Mouse (Mus musculus) hindbrain, embryonic 14.5 days (tissue): ENCODE measurements around the gene Fam71e2. TPM values are rescaled to one million over a fixed set of nuclear protein-coding genes. Genes with fewer than 3 reads are reported as not detected.
"Not testable (repeated sequence)": the region's sequence is repeated elsewhere in the genome, so short reads cannot be mapped to it uniquely, and the experiment has no call there.

Source experiments
- ATAC-seq: fragments of 200-750 bp; cut with Nextera tagmentation; 2 replicates; pipeline ENCODE4 v1.8.0; 2017; ENCODE audit warnings: moderate number of reproducible peaks, mild to moderate bottlenecking, moderate TSS enrichment, moderate library complexity; ENCODE audit not compliant: low FRiP score
- DNase-seq: peaks from one replicate; pipeline ENCODE4 v3.0.0-alpha.2; 2015; ENCODE audit warnings: low spot score
- H3K27ac ChIP-seq: fragments of 300-500 bp; sonication (generic); 2 replicates; pipeline ENCODE4 v1.5.1; 2014; ENCODE audit warnings: mild to moderate bottlenecking, moderate library complexity
- H3K27me3 ChIP-seq: fragments of 300-500 bp; sonication (generic); 2 replicates; pipeline ENCODE4 v1.6.1; 2014; ENCODE audit warnings: mild to moderate bottlenecking, low read length, mixed read lengths; ENCODE audit not compliant: control insufficient read depth, insufficient read depth
- H3K36me3 ChIP-seq: fragments of 300-500 bp; sonication (generic); replicated peaks from 2 replicates; pipeline ENCODE4 v1.6.1; 2014; ENCODE audit not compliant: control insufficient read depth, insufficient read depth
- H3K4me1 ChIP-seq: fragments of 300-500 bp; sonication (generic); replicated peaks from 2 replicates; pipeline ENCODE4 v1.6.1; 2014; ENCODE audit warnings: antibody characterized with exemption, low read length, mixed read lengths; ENCODE audit not compliant: control insufficient read depth, insufficient read depth
- H3K4me2 ChIP-seq: fragments of 300-500 bp; sonication (generic); replicated peaks from 2 replicates; pipeline ENCODE4 v1.6.1; 2014; ENCODE audit warnings: mild to moderate bottlenecking, moderate library complexity
- H3K4me3 ChIP-seq: fragments of 300-500 bp; sonication (generic); replicated peaks from 2 replicates; pipeline ENCODE4 v1.5.1; 2014; ENCODE audit warnings: mild to moderate bottlenecking, low read length
- H3K9ac ChIP-seq: fragments of 300-500 bp; sonication (generic); 2 replicates; pipeline ENCODE4 v1.6.1; 2014
- H3K9me3 ChIP-seq: fragments of 300-500 bp; sonication (generic); 2 replicates; pipeline ENCODE4 v1.6.1; 2016; ENCODE audit warnings: low read length; ENCODE audit not compliant: control insufficient read depth
- WGBS: fragments of 180-500 bp; shearing (Covaris S2); extraction: QIAGEN DNeasy Blood & Tissue Kit; methylation state at CpG from one replicate; pipeline ENCODE4 v1.1.7; 2014; 5-methylcytosine and 5-hydroxymethylcytosine counted together
- polyA plus RNA-seq: library from polyadenylated mRNA; unstranded; fragments of >200 nt; fragmentation: Nextera tagmentation; extraction: Ambion mirVana; gene quantifications from 2 replicates; pipeline ENCODE4 v1.2.1, GENCODE M21; 2014

The Fam71e2 gene
- polyA plus RNA-seq, 1 experiment from 2014 or later = not detected

DNA sequence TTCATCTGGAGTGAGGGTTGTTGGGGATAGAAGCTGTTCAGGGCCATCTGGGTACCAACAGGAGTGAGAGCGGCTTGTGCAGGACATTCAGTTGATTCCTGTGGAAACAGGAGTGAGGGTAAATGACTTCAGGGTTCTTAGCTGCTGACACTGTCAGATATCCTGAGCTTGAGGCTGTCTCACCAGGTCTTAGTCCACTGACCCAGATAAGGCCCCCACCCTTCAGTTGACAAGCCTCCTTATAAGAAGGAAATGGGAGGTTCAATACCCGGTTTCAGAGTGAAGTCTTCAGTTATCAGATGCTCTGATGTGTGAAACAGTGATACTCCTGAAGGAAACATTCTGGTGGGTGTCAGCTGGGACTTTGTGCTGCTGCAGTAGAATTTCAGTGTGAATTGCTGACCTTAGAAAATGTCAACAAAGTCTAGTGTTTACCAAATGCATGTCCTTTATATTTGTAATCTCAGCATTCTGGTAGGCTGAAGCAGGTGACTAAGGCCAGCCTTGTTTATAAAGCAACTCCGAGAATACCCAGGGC, 23.6 kb upstream of the Fam71e2 start:
- WGBS = 92% methylated on average over 3 of the region's 3 CpGs
- H3K4me2 ChIP-seq = no peak overlapping the region
- no peak overlapping the region for H3K4me3 ChIP-seq
- DNase-seq (no peak), ATAC-seq (no peak)
- no peak overlapping the region for H3K27ac ChIP-seq
- 0 out of 2 replicates have a peak, but pooled peaks cover 2% of the 10 kb centered on the region for H3K27me3 ChIP-seq
- H3K9me3 ChIP-seq = no peaks in the 10 kb centered on the region
- no peak overlapping the region for H3K9ac ChIP-seq
- H3K4me1 ChIP-seq = peaks cover 8% of the 10 kb centered on the region; the same call in 1 of the 2 replicates
- peaks cover 51% of the 10 kb centered on the region for H3K36me3 ChIP-seq

DNA sequence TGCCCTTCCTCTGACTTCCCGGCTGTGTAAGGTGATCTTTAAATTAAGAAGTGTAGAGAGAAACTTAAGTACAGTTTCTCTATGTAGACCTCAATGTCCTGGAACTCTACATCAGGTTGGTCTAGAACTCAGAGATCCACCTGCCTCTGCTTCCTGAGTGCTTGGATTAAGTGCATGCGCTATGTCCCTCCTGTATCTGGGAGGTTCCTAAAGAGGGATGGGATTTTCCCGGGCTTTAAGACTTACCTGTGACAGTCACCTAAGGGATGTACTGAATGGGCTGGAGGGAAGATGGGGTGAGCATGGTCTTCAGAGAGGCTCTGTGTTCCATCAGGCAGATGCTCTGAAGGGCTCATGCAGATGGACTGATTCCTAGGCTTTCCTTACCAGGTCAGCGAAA, 22.6 kb upstream of the Fam71e2 start:
- ATAC-seq (no peak), DNase-seq (no peak)
- Histone ChIP-seq H3K4me2 (peak overlapping the region; percentile 76), H3K27me3 (0 out of 2 replicates have a peak, but pooled peaks cover 2% of the 10 kb centered on the region), H3K9ac (peak overlapping the region; percentile 96), H3K36me3 (peaks cover 49% of the 10 kb centered on the region), H3K9me3 (no peaks in the 10 kb centered on the region), H3K4me3 (peak overlapping the region; percentile 90), H3K27ac (no peak overlapping the region), H3K4me1 (peaks cover 10% of the 10 kb centered on the region)
- 41% methylated on average over 4 of the region's 4 CpGs for WGBS

- WGBS = 1% methylated on average over 31 of the region's 31 CpGs
- not testable (repeated sequence) for H3K27me3 ChIP-seq, DNase-seq, ATAC-seq, H3K9me3 ChIP-seq
- Histone ChIP-seq H3K4me1 (peaks cover 15% of the 10 kb centered on the region), H3K36me3 (peaks cover 44% of the 10 kb centered on the region), H3K9ac (peak overlapping the region; percentile 96), H3K27ac (peak overlapping the region; percentile 92), H3K4me3 (peak overlapping the region; percentile 90), H3K4me2 (peak overlapping the region; percentile 76)
Observed at GRCm38 (mm10) chr7:4793248-4793647, 22.1 kb upstream of the Fam71e2 start.

- H3K4me3 ChIP-seq = peak within 1 kb of the TSS; percentile 90
- peak within 1 kb of the TSS; percentile 92 for H3K27ac ChIP-seq
- H3K4me2 ChIP-seq = peak within 1 kb of the TSS; percentile 76
- peaks cover 38% of the 10 kb centered on the region for H3K36me3 ChIP-seq
- ATAC-seq (peak; percentile 90), DNase-seq (peak; percentile 96)
- no peaks in the 10 kb centered on the region for H3K9me3 ChIP-seq
- H3K9ac ChIP-seq = peak within 1 kb of the TSS; percentile 96
- H3K4me1 ChIP-seq = peaks cover 16% of the 10 kb centered on the region
- H3K27me3 ChIP-seq = 0 out of 2 replicates have a peak, but pooled peaks cover 8% of the 10 kb centered on the region
- WGBS = 1% methylated on average over 54 of the region's 54 CpGs
Observed at GRCm38 (mm10) chr7:4792278-4793212, 21.4 kb upstream of the Fam71e2 start, which contains the start of gene Rpl28. TSS of gene Rpl28 (plus strand) at chr7:4792874.

DNA sequence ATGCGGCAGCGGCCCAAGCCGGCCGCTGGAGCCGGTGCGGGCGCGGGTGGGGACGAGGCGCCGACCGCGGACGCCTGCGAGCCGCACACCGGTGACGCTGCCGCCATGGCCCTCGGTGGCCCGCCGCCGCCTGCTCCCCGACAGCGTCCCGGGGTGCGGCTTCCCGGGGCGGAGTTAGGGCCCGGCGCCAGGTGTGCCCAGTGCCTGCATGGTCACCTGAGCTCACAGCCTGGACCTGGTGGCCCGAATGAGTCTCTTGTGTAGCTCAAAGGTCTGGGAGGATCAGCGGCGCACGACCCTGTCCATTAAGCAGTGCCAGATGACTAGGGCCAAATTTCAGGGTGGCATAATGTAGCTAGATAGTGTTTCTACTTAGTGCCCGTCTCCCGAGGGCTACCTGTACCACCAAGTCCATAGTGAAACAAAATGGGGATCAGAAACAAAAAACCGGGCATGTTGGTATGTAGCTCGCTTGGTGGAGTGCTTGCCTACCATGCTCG, 18.4 kb upstream of the Fam71e2 start, which contains the start of gene Tmem238:
TSS of gene Tmem238 (minus strand) at position 221 of the 500 bp plus-strand sequence.
- ATAC-seq (no peak), DNase-seq (no peak)
- Histone ChIP-seq H3K36me3 (peaks cover 8% of the 10 kb centered on the region), H3K4me2 (peak within 1 kb of the TSS; percentile 92), H3K9me3 (no peaks in the 10 kb centered on the region), H3K4me3 (peak within 1 kb of the TSS; percentile 49), H3K27me3 (0 out of 2 replicates have a peak, but pooled peaks cover 8% of the 10 kb centered on the region), H3K27ac (peak within 1 kb of the TSS; percentile 40), H3K9ac (peak within 1 kb of the TSS; percentile 67), H3K4me1 (peaks cover 16% of the 10 kb centered on the region)
- WGBS = 9% methylated on average over 39 of the region's 40 CpGs

DNA sequence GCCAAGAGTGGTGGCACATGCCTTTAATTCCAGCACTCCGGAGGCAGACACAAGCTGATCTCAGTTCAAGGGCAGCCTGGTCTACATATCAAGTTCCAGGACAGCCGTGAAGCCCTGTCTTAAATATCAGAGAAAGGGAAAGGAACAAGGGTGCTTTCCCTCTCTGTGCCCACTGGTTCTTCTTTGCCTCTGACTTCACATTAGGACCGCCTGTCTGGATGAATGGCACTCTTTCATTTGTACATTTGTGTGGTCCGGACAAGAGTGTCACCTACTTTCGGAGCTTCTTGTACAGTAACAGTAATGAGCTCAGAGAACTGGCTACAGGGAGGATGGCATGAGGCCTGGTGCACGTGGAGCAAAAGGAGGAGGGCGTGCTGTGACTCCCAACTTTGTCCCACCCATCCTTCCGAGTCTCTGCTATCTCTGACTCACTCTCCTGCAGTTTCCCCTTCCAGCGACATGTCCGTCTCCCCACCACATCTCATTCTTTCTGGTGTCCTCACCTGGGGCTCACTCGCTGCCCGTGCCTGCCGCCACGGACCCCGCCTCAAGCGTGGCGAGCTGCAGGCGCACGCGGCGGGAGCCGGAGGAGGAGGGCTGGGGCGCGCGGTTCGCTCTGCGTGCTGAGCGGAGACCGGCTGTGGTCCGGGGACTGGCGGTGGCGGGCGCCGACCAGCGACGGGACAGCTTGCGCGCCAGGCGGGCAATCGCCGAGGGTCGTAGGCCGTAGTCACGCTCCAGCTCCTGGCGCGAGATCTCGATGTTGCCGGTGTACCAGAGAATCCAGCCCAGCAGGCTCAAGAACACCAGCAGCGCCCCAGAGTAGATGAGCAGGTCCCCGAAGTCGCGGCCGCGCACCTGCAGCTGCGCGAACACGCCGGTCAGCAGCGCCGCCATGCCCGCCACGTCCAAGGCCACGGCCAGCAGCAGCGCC, 17.7 kb upstream of the Fam71e2 start:
- H3K27me3 ChIP-seq = 0 out of 2 replicates have a peak, but pooled peaks cover 8% of the 10 kb centered on the region

DNA sequence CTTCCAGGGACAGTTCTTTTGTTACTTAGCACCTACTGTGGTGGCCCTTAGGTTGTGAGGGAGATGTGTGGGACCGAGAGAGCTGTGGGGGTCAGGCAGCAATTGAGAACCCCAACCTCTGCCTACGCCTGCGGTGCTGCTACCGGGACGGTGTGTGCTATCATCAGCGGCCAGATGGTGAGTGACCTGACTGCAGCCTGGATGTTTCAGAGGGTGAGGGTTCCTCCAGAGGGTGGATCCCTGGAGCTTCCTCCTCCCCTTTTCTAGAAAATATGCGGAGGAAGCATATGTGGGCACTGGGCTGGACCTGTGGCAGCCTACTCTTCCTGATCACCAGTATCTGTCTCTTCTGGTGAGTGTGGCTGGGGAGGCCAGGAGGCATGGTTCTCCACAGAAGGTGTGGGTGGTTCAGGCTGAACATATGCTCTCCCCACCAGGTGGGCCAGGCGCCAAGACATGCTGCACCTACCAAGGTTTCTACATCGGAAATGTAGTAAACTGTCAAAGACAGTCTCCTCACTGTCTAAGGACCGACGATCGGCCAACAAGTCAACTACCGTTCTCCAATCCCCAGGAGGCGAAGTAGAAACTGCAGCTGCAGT, 12.7 kb upstream of the Fam71e2 start:
- WGBS = 86% methylated on average over 14 of the region's 14 CpGs
- Histone ChIP-seq H3K9ac (no peak overlapping the region), H3K36me3 (no peaks in the 10 kb centered on the region), H3K4me2 (no peak overlapping the region), H3K27ac (no peak overlapping the region), H3K27me3 (peaks cover 13% of the 10 kb centered on the region), H3K9me3 (no peaks in the 10 kb centered on the region), H3K4me3 (no peak overlapping the region), H3K4me1 (peaks cover 6% of the 10 kb centered on the region; the same call in 1 of the 2 replicates)
- ATAC-seq (no peak), DNase-seq (no peak)

More for the DNA sequence above, 17.7 kb upstream of the Fam71e2 start:
- DNase-seq (peak; percentile 66), ATAC-seq (peak; percentile 46)
- peak overlapping the region; percentile 67 for H3K9ac ChIP-seq
- peak overlapping the region; percentile 92 for H3K4me2 ChIP-seq
- H3K27ac ChIP-seq = peak overlapping the region; percentile 40
- WGBS = 2% methylated on average over 63 of the region's 64 CpGs
- H3K36me3 ChIP-seq = peaks cover 1% of the 10 kb centered on the region; the same call in 1 of the 2 replicates
- no peaks in the 10 kb centered on the region for H3K9me3 ChIP-seq
- H3K4me3 ChIP-seq = peak overlapping the region; percentile 49
- H3K4me1 ChIP-seq = peaks cover 11% of the 10 kb centered on the region

- Histone ChIP-seq H3K36me3 (no peaks in the 10 kb centered on the region), H3K27ac (no peak within 1 kb of the TSS), H3K4me1 (0 out of 2 replicates have a peak, but pooled peaks cover 2% of the 10 kb centered on the region), H3K9me3 (no peaks in the 10 kb centered on the region), H3K27me3 (peaks cover 18% of the 10 kb centered on the region), H3K4me2 (no peak within 1 kb of the TSS), H3K9ac (no peak within 1 kb of the TSS), H3K4me3 (no peak within 1 kb of the TSS)
- 68% methylated on average over 2 of the region's 2 CpGs for WGBS
- no peak for DNase-seq
- no peak for ATAC-seq
Observed at GRCm38 (mm10) chr7:4782759-4783158, 11.7 kb upstream of the Fam71e2 start, which contains the start of the genes Il11 and Tmem190. TSS of gene Il11 (minus strand) at chr7:4782859. TSS of gene Tmem190 (plus strand) at chr7:4782937.
